Mouse (Mus musculus): Measurements from ENCODE around the gene Tmem269. TPM values are rescaled to one million over a fixed set of nuclear protein-coding genes. Genes with fewer than 3 reads are reported as not detected.

Tmem269 gene
- polyA plus RNA-seq (2012; rRNA removed), result 0.02 and 0.03 TPM in 2 replicates

DNA sequence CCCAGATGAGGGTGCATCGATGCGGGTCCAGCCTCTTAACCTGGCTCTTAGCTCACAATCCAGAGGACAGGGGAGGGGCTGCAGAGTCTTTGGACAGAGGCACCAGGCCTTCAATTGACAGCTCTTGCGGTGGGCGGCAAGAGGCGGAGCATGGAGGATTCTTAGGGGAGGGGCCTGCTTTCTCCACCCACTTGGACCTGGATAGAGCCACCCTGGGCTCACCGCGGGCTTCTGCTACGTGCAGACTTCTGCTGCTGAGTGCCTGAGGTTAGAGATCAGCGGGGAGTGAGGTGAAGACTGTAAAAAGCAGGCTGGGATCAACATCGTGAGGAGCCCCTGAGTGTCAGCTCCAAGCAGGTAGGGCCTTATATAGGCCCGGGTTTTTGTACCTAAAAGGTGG is at the start of gene Tmem269:
Gene Tmem269 (minus strand): TSS at position 49 of the 400 bp plus-strand sequence.

DNA sequence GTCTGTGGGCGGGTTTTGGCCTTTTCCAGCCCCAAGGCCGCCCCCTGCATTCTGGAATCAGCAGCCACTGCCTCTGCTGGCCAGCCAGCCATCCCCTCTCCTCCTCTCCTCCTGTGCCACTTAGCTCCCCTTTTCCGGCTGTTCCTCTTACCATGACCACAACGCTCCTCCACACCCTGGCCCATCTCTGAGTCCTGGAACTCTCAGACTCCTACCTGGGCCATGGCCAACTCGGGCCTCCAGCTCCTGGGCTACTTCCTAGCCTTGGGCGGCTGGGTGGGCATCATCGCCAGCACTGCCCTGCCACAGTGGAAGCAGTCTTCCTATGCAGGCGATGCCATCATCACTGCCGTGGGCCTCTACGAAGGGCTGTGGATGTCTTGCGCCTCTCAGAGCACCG is 37.3 kb upstream of the Tmem269 start, which contains the start of gene Cldn19:
Gene Cldn19 (plus strand): TSS at position 64 of the 400 bp plus-strand sequence.

DNA sequence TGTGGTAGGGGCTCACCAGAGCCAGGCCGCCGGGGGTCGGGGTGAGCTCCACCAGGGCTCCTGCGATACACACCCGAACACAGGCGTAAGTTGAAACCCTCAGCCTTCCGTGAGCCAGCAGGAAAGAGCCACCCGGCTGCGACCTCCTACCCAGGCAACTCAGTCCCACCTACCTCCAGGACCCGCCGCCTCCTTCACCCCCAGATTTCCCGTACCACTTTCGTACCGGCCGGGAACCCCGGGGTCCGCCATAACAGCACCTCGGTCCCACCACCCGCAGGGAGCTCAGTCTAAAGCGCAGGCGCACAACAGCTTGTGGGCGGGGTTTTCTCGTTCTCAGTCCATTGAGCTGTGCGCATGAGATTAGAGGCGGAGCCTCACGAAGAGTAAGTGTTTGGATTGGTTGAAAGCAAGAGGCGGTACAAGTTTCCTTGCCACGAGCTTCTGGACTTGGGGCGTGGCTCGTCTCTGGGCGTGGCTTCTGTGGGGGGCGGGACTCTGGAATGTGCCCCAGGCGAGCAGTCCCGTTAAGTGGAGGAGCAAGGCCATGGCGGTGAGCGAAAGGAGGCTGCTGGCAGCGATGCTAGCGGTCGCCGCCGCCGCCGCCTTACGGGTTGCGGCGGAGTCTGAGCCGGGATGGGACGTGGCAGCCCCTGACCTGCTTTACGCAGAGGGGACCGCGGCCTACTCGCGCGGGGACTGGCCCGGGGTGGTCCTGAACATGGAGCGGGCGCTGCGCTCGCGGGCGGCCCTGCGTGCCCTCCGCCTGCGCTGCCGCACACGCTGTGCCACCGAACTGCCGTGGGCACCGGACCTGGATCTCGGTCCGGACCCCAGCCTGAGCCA is 14.6 kb upstream of the Tmem269 start, which contains the start of the genes AU022252 and P3h1:
Gene AU022252 (minus strand): TSS at position 303 of the 846 bp plus-strand sequence.
Gene P3h1 (plus strand): TSS at position 506 of the 846 bp plus-strand sequence.

DNA sequence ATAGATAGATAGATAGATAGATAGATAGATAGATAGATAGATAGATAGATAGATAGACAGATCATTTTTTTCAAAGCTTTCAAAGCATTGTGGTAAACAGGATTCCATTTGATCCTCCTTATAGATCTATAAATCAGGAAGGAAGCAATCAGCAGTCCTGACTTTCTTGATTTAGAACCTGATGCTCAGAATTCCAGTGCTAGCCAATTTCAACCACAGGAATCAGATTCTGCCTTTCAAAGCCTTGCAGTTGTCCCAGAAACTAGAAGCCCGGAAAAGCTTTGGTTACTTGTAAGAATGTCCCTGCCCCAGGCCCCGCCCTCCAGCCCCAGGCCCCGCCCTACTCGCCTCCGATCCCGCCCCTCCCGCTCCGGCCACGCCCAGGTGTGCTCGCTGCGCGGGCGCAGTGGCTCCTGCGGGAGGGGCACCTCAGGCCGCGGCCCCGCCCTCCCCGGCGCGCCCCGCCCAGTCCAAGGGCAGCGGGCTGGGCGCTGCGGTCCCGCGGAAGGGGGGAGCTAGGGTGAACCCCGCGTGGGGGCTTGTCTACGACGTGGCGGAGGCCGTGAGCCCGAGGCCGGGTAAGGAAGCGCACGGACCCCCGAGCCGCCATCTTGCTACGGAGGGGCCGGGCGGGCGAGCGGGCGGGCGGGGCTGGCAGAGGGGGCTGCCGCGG is 23.0 kb downstream of the Tmem269 start, which contains the start of gene Svbp:
Gene Svbp (plus strand): TSS at position 398 of the 673 bp plus-strand sequence.

DNA sequence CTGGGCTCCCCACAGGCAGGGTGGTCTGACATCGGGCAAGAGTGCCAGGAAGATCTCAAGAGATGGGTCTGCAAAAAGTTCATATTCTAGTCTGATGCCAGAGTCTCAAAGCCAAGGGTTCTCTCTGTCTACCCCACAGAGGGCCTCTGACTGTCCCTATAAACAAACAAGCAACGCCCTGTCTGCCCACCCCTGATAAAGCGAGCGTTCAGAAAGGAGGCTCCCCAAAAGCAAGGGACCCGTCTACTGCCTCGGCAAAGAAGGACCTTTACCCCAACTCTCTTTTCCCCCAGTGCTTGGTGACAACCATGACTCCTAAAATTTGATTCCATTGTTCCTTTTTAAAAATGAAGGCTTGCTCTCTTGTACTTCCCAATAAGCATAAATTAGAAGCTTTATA is 28.2 kb downstream of the Tmem269 start, which contains the start of gene Ermap:
Gene Ermap (minus strand): TSS at position 148 of the 400 bp plus-strand sequence.

DNA sequence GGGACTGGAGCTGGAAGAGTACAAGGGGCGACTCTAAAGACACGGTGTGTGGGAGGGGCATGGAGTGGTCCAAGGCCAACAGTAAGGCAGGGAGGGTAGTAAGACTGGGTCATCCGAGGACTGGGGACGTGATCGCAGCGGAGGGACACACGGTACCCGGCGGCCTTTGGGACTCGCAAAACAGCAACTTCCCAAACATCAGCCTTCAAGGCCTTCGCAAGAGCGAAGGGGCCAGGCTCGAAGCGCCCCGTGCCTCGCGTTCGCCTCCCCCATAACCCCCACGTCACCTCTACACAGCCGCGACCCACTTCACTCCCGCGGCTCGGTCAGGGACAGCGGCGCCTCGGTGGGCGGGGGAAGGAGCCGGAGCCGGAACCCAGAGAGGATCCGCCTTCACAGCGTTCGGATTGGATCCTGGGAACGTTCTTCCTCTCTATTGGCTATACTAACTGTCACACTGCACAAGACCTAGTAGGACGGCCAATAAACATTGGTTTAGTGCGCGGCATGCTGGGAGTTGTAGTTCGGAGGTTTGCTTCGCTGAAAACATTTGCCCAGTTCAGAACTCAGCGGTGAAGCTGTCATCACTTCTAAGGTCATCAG is 44.1 kb downstream of the Tmem269 start, which contains the start of gene Zfp691:
Gene Zfp691 (minus strand): TSS at position 345 of the 603 bp plus-strand sequence.

Other genes starting within 250 kb of the Tmem269 start
- 53.7 and 73.6 TPM in 2 replicates for gene Slc2a1, start 109.5 kb downstream of the Tmem269 start, polyA plus RNA-seq (2012; rRNA removed)
- 3.2 TPM in 2 replicates for gene Zfp691, start 44.0 kb downstream of the Tmem269 start, polyA plus RNA-seq (2012; rRNA removed)
- gene Ermap, start 28.2 kb downstream of the Tmem269 start, polyA plus RNA-seq (2012; rRNA removed), result 77.6 and 84.3 TPM in 2 replicates
- gene Svbp, start 22.9 kb downstream of the Tmem269 start, polyA plus RNA-seq (2012; rRNA removed), result 27.3 and 28.9 TPM in 2 replicates
- 4.6 and 6.0 TPM in 2 replicates for gene AU022252, start 14.5 kb upstream of the Tmem269 start, polyA plus RNA-seq (2012; rRNA removed)
- gene P3h1, start 14.7 kb upstream of the Tmem269 start, polyA plus RNA-seq (2012; rRNA removed), result 17.8 and 19.8 TPM in 2 replicates
- under 0.01 TPM in 1 of 2 replicates, not detected in the other for gene Cldn19, start 37.2 kb upstream of the Tmem269 start, polyA plus RNA-seq (2012; rRNA removed)
- gene Ybx1, start 76.4 kb upstream of the Tmem269 start, polyA plus RNA-seq (2012; rRNA removed), result 149 and 172 TPM in 2 replicates
- 26.1 and 27.3 TPM in 2 replicates for gene Ppih, start 102.3 kb upstream of the Tmem269 start, polyA plus RNA-seq (2012; rRNA removed)
- 1.3 and 1.6 TPM in 2 replicates for gene Ccdc30, start 197.3 kb upstream of the Tmem269 start, polyA plus RNA-seq (2012; rRNA removed)
- gene Ppcs, start 204.2 kb upstream of the Tmem269 start, polyA plus RNA-seq (2012; rRNA removed), result 12.4 and 13.9 TPM in 2 replicates
- 0.63 and 0.72 TPM in 2 replicates for gene Zmynd12, start 204.6 kb upstream of the Tmem269 start, polyA plus RNA-seq (2012; rRNA removed)